10 mouse cellular contexts compared by ENCODE assay signal in the genomic region with DNA sequence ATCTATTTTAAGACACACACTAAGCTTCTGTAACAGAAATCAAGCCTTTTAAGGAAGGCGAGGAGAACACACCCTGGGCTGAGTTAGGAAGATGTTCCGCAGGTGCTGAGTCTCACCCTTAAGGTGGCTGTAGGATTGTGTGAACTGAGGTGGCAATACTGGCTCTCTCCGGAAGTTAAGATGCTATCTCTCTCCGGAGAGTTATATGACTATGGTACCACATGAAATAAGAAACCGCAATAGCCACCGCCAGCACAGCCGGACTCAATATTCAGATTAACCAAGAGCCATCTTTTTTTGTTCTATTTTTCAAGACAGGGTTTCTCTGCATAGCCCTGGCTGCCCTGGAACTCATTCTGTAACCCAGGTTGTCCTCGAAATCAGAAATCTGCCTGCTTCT. TPM values are rescaled to one million over a fixed set of nuclear protein-coding genes. Genes with fewer than 3 reads are reported as not detected.
DNase-seq lines count a peak whose midpoint lies in the region; ATAC-seq and TF ChIP-seq lines count a peak whose summit lies in the region.
"Had no signal": no experiment of that assay in that cellular context is flagged by ENCODE, and none has a peak within 500 bp of the region (broad histone marks: within the 10 kb centered on the region; RNA-seq: fewer than 3 reads in every experiment).

No protein-coding gene starts in this region.

- no peak for ATAC-seq in lung, embryonic 14.5 days (ENCODE audit: insufficient read depth)
- no peak for ATAC-seq in embryonic facial prominence, embryonic 15.5 days (ENCODE audit: insufficient number of reproducible peaks, low FRiP score, low TSS enrichment, low read depth)
- ATAC-seq in intestine, embryonic 16.5 days, result no peak

- 91% methylated on average over 8 of the region's 8 CpGs for WGBS in lung, embryonic 14.5 days
- WGBS in embryonic facial prominence, embryonic 15.5 days, result 89% methylated on average over 8 of the region's 8 CpGs
- WGBS in intestine, embryonic 16.5 days, result 89% methylated on average over 8 of the region's 8 CpGs

- H3K27ac ChIP-seq in lung, embryonic 14.5 days (ENCODE audit: low read depth), result no peak overlapping the region
- no peak overlapping the region for H3K27ac ChIP-seq in embryonic facial prominence, embryonic 15.5 days (replicated peaks)
- H3K27ac ChIP-seq in intestine, embryonic 16.5 days (ENCODE audit: low read length), result no peak overlapping the region

- no peak for DNase-seq in lung, embryonic 14.5 days
- DNase-seq in lung, adult 18-20 months, result no peak
- peak; percentile 43 for DNase-seq in naive thymus-derived CD4-positive, alpha-beta T cell, adult 2 months (ENCODE audit: low read depth)
- DNase-seq in embryo, embryonic 10.5 days (ENCODE audit: low spot score), result no peak
- no peak for DNase-seq in lung, postnatal 14 days
- no peak for DNase-seq in kidney, adult 9 months
- DNase-seq: cerebellum, adult 9-10 months; right cerebral cortex, postnatal 14 days had no signal

- H3K9me3 ChIP-seq in lung, embryonic 14.5 days (ENCODE audit: low read depth, low read length), result no peaks in the 10 kb centered on the region
- H3K9me3 ChIP-seq in embryonic facial prominence, embryonic 15.5 days (replicated peaks), result no peaks in the 10 kb centered on the region
- no peaks in the 10 kb centered on the region for H3K9me3 ChIP-seq in intestine, embryonic 16.5 days (ENCODE audit: control insufficient read depth, low read length)

- H3K4me3 ChIP-seq in lung, embryonic 14.5 days (ENCODE audit: low read depth, low read length), result peak overlapping the region; percentile 87; the same call in 1 of the 2 replicates
- peak overlapping the region; percentile 98; the same call in 1 of the 2 replicates for H3K4me3 ChIP-seq in embryonic facial prominence, embryonic 15.5 days (replicated peaks)
- H3K4me3 ChIP-seq in intestine, embryonic 16.5 days (ENCODE audit: low read length), result no peak overlapping the region

- peak overlapping the region; percentile 74 for H3K4me2 ChIP-seq in lung, embryonic 14.5 days
- no peak overlapping the region for H3K4me2 ChIP-seq in embryonic facial prominence, embryonic 15.5 days (replicated peaks)
- peak overlapping the region; percentile 53; the same call in 1 of the 2 replicates for H3K4me2 ChIP-seq in intestine, embryonic 16.5 days (ENCODE audit: low read depth, low read length)

- TF ChIP-seq CTCF in lung, embryonic 14.5 days (IDR thresholded peaks at IDR 0.05; ENCODE audit: low read depth), result no peak

- no peak overlapping the region for H3K9ac ChIP-seq in lung, embryonic 14.5 days
- H3K9ac ChIP-seq in embryonic facial prominence, embryonic 15.5 days, result no peak overlapping the region
- no peak overlapping the region for H3K9ac ChIP-seq in intestine, embryonic 16.5 days (ENCODE audit: low read depth, low read length)

- H3K27me3 ChIP-seq in lung, embryonic 14.5 days (ENCODE audit: insufficient read depth, low read length), result no peaks in the 10 kb centered on the region
- no peaks in the 10 kb centered on the region for H3K27me3 ChIP-seq in embryonic facial prominence, embryonic 15.5 days
- no peaks in the 10 kb centered on the region for H3K27me3 ChIP-seq in intestine, embryonic 16.5 days (replicated peaks; ENCODE audit: control insufficient read depth, insufficient read depth, low read length)

- H3K4me1 ChIP-seq in lung, embryonic 14.5 days (ENCODE audit: insufficient read depth), result peaks cover 17% of the 10 kb centered on the region
- peaks cover 28% of the 10 kb centered on the region for H3K4me1 ChIP-seq in embryonic facial prominence, embryonic 15.5 days
- H3K4me1 ChIP-seq in intestine, embryonic 16.5 days (ENCODE audit: control insufficient read depth, insufficient read depth, low read length), result peaks cover 23% of the 10 kb centered on the region

- H3K36me3 ChIP-seq in lung, embryonic 14.5 days (ENCODE audit: insufficient read depth), result no peaks in the 10 kb centered on the region
- no peaks in the 10 kb centered on the region for H3K36me3 ChIP-seq in embryonic facial prominence, embryonic 15.5 days
- no peaks in the 10 kb centered on the region for H3K36me3 ChIP-seq in intestine, embryonic 16.5 days (ENCODE audit: control insufficient read depth, insufficient read depth, low read length)

RNA-seq across cellular contexts. Expression of a gene that starts 1.5 kb away (rescaled TPM):
- 18.3 and 20.7 TPM in 2 replicates for polyA plus RNA-seq in lung, embryonic 14.5 days (2014; fragmentation: Nextera tagmentation; extraction: Ambion mirVana)
- polyA plus RNA-seq in embryonic facial prominence, embryonic 15.5 days (2015; fragmentation: Nextera tagmentation; extraction: Ambion mirVana), result 15.2 and 16.7 TPM in 2 replicates
- 7.0 and 8.9 TPM in 2 replicates for polyA plus RNA-seq in intestine, embryonic 16.5 days (2015; fragmentation: Nextera tagmentation; extraction: Ambion mirVana)

RNA-seq across cellular contexts. Expression of a gene that starts 54.4 kb away (rescaled TPM):
- 90.4 and 100 TPM in 2 replicates for polyA plus RNA-seq in lung, embryonic 14.5 days (2014; fragmentation: Nextera tagmentation; extraction: Ambion mirVana)
- polyA plus RNA-seq in embryonic facial prominence, embryonic 15.5 days (2015; fragmentation: Nextera tagmentation; extraction: Ambion mirVana), result 50.0 and 50.7 TPM in 2 replicates
- polyA plus RNA-seq in intestine, embryonic 16.5 days (2015; fragmentation: Nextera tagmentation; extraction: Ambion mirVana), result 538 and 653 TPM in 2 replicates
